Mouse (Mus musculus) bone marrow, adult 2 months (tissue): ENCODE measurements around the gene Tmem79.

Experiments
- CTCF ChIP-seq: fragments of 200-500 bp; IDR thresholded peaks from 2 replicates; pipeline ENCODE4 v1.5.1; 2011; ENCODE audit warnings: low read length, control low read depth; ENCODE audit not compliant: control insufficient read depth, insufficient read depth
- POLR2A ChIP-seq: fragments of 200-500 bp; IDR thresholded peaks from 2 replicates; pipeline ENCODE4 v1.6.1; 2011; ENCODE audit warnings: low read depth, mild to moderate bottlenecking, control low read depth, low read length, borderline replicate concordance; ENCODE audit not compliant: control insufficient read depth

DNA sequence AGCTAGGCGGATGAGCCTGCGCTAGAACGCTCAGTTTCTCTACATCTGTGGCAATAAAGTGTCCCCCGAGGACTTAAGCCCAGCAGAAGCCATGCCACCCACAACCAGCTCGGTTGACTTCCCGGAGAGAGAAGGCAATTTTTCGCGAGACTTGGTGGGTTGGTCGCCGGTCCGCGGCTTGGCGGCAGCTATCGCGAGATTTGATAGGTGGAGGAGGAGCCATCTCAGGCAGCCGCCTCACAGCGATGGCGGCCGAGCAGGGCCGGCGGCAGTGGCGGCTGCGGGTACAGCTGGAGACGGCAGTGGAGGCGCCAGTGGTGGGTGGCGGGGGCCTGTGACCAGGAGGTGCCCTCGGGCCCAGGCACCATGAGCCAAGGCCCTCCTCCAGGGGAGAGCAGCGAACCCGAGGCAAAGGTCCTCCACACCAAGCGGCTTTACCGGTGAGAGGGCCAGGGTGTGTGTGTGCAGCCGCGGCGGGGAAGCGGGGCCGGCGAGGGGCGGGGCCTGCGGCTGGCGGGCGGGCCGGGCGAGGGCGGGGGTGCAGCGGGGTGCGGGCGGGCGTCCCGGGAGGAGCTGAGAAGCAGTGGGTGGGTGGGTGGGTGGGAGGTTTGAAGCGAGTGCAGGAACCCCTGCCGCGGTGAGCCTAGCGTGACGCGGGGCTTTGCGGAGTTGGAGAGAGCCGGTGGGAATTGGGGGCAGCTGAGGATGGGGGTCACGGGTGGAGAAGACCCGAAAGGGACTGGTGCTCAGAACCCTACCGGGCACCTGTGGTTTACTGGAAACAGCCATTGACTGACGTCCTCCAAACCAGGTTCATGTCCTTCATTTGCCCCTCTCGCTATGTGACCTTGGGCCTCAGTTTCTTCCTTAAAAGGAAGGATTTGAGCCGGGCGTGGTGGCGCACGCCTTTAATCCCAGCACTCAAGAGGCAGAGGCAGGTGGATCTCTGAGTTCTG, at the start of gene Tmem79, which contains the start of gene Smg5:
- TF ChIP-seq POLR2A = peak; percentile 96
- TF ChIP-seq CTCF = no peak
